Comparison of ENCODE assay signal across 19 mouse cellular contexts in genomic region chr2:145368701-145369100, GRCm38 (mm10).
DNase-seq lines count a peak whose midpoint lies in the region; TF ChIP-seq lines count a peak whose summit lies in the region.
"Had no signal": no experiment of that assay in that cellular context is flagged by ENCODE, and none has a peak within 500 bp of the region (broad histone marks: within the 10 kb centered on the region; RNA-seq: fewer than 3 reads in every experiment).

No protein-coding gene starts in this region.

- no peak overlapping the region for H3K4me3 ChIP-seq in layer of hippocampus, adult 2 months
- H3K4me3 ChIP-seq: embryonic facial prominence, embryonic 13.5 days; gastrocnemius, adult 2 months; heart, embryonic 10.5 days; heart, embryonic 15.5 days; hindbrain, embryonic 13.5 days had no signal

- no peak overlapping the region for H3K27ac ChIP-seq in layer of hippocampus, adult 2 months
- H3K27ac ChIP-seq: embryonic facial prominence, embryonic 13.5 days; gastrocnemius, adult 2 months; heart, embryonic 10.5 days; heart, embryonic 15.5 days; hindbrain, embryonic 13.5 days; hindbrain, postnatal 0 days had no signal

- intact Hi-C loops in gastrocnemius, postnatal 36 days (cut with DNase I): no loop called here

- peak; percentile 75 for DNase-seq in brain, adult 2 months (ENCODE audit: low read depth, low spot score)
- peak; percentile 46 for DNase-seq in cerebellum, adult 11 months
- DNase-seq in cerebellum, adult 8-10 months: peak; percentile 41
- peak; percentile 56 to 61 for DNase-seq in cerebellum, postnatal 14 days
- no peak for DNase-seq in left cerebral cortex, adult 9 months (ENCODE audit: low spot score in 2 of 2)
- no peak for DNase-seq in layer of hippocampus, adult 2 months (ENCODE audit: low spot score in 2 of 2)
- DNase-seq in gastrocnemius, postnatal 36 days: no peak
- DNase-seq: adrenal gland, adult 2 months; adrenal gland, postnatal 36 days; gastrocnemius, adult 2 months; gastrocnemius, postnatal 25 days; heart, adult 18-20 months; heart, postnatal 14 days; kidney, adult 18-20 months had no signal

- no peak for TF ChIP-seq CTCF in layer of hippocampus, adult 2 months (conservative IDR thresholded peaks at IDR 0.05)

Comparison
In these comparisons a context has a peak if more than half of its experiments do, and no peak if none do; other contexts are left out.
1. DNase-seq: peak in brain, adult 2 months (single experiment), cerebellum, adult 11 months (single experiment), cerebellum, adult 8-10 months (single experiment) and cerebellum, postnatal 14 days (2 of 2); none in left cerebral cortex, adult 9 months (0 of 2), layer of hippocampus, adult 2 months (0 of 2) and gastrocnemius, postnatal 36 days (0 of 2).